Mouse (Mus musculus) limb, embryonic 13.5 days (tissue): ENCODE measurements around the gene Sema4d. TPM values are rescaled to one million over a fixed set of nuclear protein-coding genes. Genes with fewer than 3 reads are reported as not detected.
"Not testable (repeated sequence)": the region's sequence is repeated elsewhere in the genome, so short reads cannot be mapped to it uniquely, and the experiment has no call there.

ENCODE experiments used
- ATAC-seq: fragments of 200-750 bp; cut with Nextera tagmentation; 2 replicates; pipeline ENCODE4 v1.8.0; 2017; ENCODE audit warnings: low read depth, moderate number of reproducible peaks, moderate TSS enrichment; ENCODE audit not compliant: low FRiP score
- H3K27ac ChIP-seq: fragments of 300-500 bp; sonication (generic); 2 replicates; pipeline ENCODE4 v1.5.1; 2015; ENCODE audit warnings: inconsistent platforms, mild to moderate bottlenecking, moderate library complexity
- H3K27me3 ChIP-seq: fragments of 300-500 bp; sonication (generic); 2 replicates; pipeline ENCODE4 v1.6.1; 2015; ENCODE audit warnings: mild to moderate bottlenecking, inconsistent platforms
- H3K36me3 ChIP-seq: fragments of 300-500 bp; sonication (generic); 2 replicates; pipeline ENCODE4 v1.6.1; 2015; ENCODE audit warnings: inconsistent platforms, mild to moderate bottlenecking, moderate library complexity
- H3K4me1 ChIP-seq: fragments of 300-500 bp; sonication (generic); 2 replicates; pipeline ENCODE4 v1.6.1; 2015; ENCODE audit warnings: inconsistent platforms
- H3K4me2 ChIP-seq: fragments of 300-500 bp; sonication (generic); replicated peaks from 2 replicates; pipeline ENCODE4 v1.6.1; 2015; ENCODE audit warnings: inconsistent platforms, mild to moderate bottlenecking, moderate library complexity
- H3K4me3 ChIP-seq: fragments of 300-500 bp; sonication (generic); 2 replicates; pipeline ENCODE4 v1.5.1; 2015; ENCODE audit warnings: moderate library complexity, mild to moderate bottlenecking, inconsistent platforms
- H3K9ac ChIP-seq: fragments of 300-500 bp; sonication (generic); 2 replicates; pipeline ENCODE4 v1.6.1; 2015; ENCODE audit warnings: mild to moderate bottlenecking, inconsistent platforms
- H3K9me3 ChIP-seq: fragments of 300-500 bp; sonication (generic); 2 replicates; pipeline ENCODE4 v1.6.1; 2016; ENCODE audit warnings: inconsistent platforms
- WGBS: fragments of 180-500 bp; shearing (Covaris S2); methylation state at CpG from one replicate; pipeline ENCODE4 v1.1.7; 2015; 5-methylcytosine and 5-hydroxymethylcytosine counted together
- polyA plus RNA-seq: library from polyadenylated mRNA; unstranded; fragments of >200 nt; fragmentation: Nextera tagmentation; extraction: Ambion mirVana; gene quantifications from 2 replicates; pipeline ENCODE4 v1.2.1, GENCODE M21; 2015

Gene Sema4d
- polyA plus RNA-seq, 1 experiment from 2014 or later, result 5.8 TPM

DNA sequence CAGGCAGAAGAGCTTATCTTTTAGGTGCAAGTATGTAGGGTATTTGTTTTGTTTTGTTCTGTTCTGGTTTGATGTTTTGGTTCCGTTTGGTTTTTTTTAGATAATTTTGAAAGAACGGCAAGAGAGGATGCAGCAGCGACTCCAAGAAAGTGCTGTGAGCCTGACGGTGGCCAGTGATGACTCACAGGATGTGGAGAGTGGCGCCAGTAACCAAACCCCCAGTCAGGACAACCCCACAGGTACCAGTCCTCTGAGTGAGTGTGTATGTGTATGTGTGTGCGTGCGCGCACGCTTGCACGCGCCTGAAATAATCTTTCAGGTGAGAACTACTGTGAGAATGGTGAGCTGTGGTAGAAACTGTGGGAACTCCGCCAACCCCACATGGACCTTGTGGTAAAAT is 116.5 kb downstream of the Sema4d start:
- no peak for ATAC-seq
- WGBS, result 95% methylated on average over 12 of the region's 12 CpGs

DNA sequence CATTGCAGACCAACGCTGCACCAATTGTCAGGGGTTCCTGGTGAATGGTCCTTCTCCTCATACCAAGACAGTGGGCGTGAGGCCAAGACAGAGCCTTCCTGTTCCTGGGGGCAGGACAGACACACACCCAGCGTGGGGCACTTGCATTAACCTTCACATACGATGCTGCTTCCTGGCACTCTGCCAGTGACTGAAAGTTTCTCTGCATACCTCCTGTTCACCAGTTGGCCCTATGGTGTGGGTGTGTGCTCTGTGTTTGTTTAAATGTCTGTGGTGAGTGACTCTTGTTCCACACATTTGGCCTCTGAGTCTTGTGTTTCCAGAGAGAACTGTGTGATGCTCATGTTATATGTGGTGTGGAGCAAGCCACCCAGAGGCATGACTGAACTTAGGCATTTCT is 116.9 kb downstream of the Sema4d start:
- Histone ChIP-seq H3K9ac (no peak overlapping the region), H3K27me3 (no peaks in the 10 kb centered on the region), H3K4me1 (no peaks in the 10 kb centered on the region), H3K27ac (no peak overlapping the region), H3K9me3 (no peaks in the 10 kb centered on the region), H3K4me3 (no peak overlapping the region), H3K4me2 (no peak overlapping the region), H3K36me3 (peaks cover 91% of the 10 kb centered on the region)
- no peak for ATAC-seq
- WGBS, result 74% methylated on average over 4 of the region's 4 CpGs

More for the DNA sequence above, 116.5 kb downstream of the Sema4d start:
- no peaks in the 10 kb centered on the region for H3K27me3 ChIP-seq
- no peak overlapping the region for H3K27ac ChIP-seq
- no peak overlapping the region for H3K4me2 ChIP-seq
- peaks cover 91% of the 10 kb centered on the region for H3K36me3 ChIP-seq
- H3K4me3 ChIP-seq, result no peak overlapping the region
- no peak overlapping the region for H3K9ac ChIP-seq
- H3K9me3 ChIP-seq, result no peaks in the 10 kb centered on the region
- no peaks in the 10 kb centered on the region for H3K4me1 ChIP-seq

GRCm38 (mm10) chr13:51668195-51668594 is 125.4 kb downstream of the Sema4d start:
- not testable (repeated sequence) for ATAC-seq
- H3K36me3 ChIP-seq, result peaks cover 86% of the 10 kb centered on the region
- 80% methylated on average over 12 of the region's 12 CpGs for WGBS

GRCm38 (mm10) chr13:51663561-51663960 is 130.0 kb downstream of the Sema4d start:
- no peak overlapping the region for H3K27ac ChIP-seq
- no peak overlapping the region for H3K4me2 ChIP-seq
- H3K27me3 ChIP-seq, result no peaks in the 10 kb centered on the region
- H3K9ac ChIP-seq, result no peak overlapping the region
- H3K36me3 ChIP-seq, result peaks cover 96% of the 10 kb centered on the region
- H3K9me3 ChIP-seq, result no peaks in the 10 kb centered on the region
- H3K4me1 ChIP-seq, result no peaks in the 10 kb centered on the region
- no peak for ATAC-seq
- WGBS, result 90% methylated on average over 2 of the region's 2 CpGs
- H3K4me3 ChIP-seq, result no peak overlapping the region

More at GRCm38 (mm10) chr13:51668195-51668594, 125.4 kb downstream of the Sema4d start:
- H3K27me3 ChIP-seq, H3K9me3 ChIP-seq, H3K27ac ChIP-seq, H3K9ac ChIP-seq, H3K4me1 ChIP-seq, H3K4me2 ChIP-seq, H3K4me3 ChIP-seq: not testable (repeated sequence)

DNA sequence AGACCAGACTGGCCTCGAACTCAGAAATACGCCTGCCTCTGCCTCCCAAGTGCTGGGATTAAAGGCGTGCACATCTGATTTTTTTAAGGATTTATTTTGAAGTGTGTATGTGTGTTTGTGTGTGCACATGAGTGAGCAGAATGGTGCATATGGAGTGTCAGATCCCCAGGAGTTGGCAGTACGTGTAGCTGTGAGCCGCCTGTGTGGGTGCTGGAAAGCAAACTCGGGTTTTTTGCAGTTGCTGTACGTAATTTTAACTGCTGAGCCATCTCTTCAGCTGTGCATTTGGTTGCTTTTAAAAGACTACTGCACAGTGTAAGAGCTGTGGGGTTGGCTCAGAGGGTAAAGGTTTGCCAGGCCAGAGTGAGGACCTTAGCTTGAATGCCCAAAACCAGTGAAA is 134.0 kb downstream of the Sema4d start:
- ATAC-seq, result no peak
- WGBS, result 93% methylated on average over 7 of the region's 7 CpGs
- Histone ChIP-seq H3K36me3 (peaks cover 96% of the 10 kb centered on the region), H3K4me2 (no peak overlapping the region), H3K27me3 (no peaks in the 10 kb centered on the region), H3K9me3 (no peaks in the 10 kb centered on the region), H3K4me3 (no peak overlapping the region), H3K4me1 (no peaks in the 10 kb centered on the region), H3K9ac (no peak overlapping the region), H3K27ac (no peak overlapping the region)

GRCm38 (mm10) chr13:51658094-51658493 is 135.5 kb downstream of the Sema4d start:
- ATAC-seq, result no peak
- 95% methylated on average over 3 of the region's 3 CpGs for WGBS

DNA sequence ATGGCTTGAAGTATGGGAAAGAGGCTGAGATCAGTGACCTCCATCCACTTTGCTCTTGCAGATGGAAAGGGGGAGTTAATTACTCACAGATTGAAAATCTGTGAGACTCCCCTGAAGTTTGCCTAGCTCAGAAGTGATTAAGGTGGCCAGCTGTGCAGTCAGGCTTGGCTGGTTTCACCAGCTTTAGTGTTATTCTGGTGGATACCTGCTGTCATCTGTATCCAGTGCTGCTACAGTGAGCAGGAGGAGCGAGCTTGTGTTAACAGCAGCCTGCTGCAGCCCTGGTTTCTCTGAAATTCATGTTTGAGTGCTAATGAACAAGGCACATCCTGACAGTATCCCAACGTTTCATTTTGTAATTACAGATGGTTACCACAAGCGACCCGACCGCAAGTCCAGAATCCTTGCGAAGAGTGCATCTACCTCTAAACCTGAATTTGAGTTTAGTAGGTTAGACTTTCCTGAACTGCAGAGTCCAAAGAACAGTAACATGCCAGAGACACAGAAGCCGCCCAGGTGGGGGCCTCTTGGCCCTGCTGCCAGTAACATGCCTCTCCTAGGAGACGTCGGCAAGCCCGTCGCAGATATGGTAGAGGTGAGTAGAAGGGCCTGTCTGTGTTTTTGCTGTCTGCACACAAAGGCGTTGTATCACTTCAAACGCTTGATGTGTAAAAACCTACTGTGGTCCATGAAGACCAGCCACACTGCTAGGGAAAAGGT is 136.9 kb downstream of the Sema4d start:
- Histone ChIP-seq H3K27me3 (no peaks in the 10 kb centered on the region), H3K4me1 (peaks cover 9% of the 10 kb centered on the region), H3K36me3 (peaks cover 90% of the 10 kb centered on the region), H3K4me2 (no peak overlapping the region), H3K27ac (no peak overlapping the region), H3K4me3 (no peak overlapping the region), H3K9ac (no peak overlapping the region), H3K9me3 (no peaks in the 10 kb centered on the region)
- ATAC-seq, result no peak
- WGBS, result 93% methylated on average over 13 of the region's 13 CpGs

More at GRCm38 (mm10) chr13:51658094-51658493, 135.5 kb downstream of the Sema4d start:
- H3K9me3 ChIP-seq, result no peaks in the 10 kb centered on the region
- H3K9ac ChIP-seq, result no peak overlapping the region
- no peak overlapping the region for H3K4me3 ChIP-seq
- H3K4me2 ChIP-seq, result no peak overlapping the region
- H3K27me3 ChIP-seq, result no peaks in the 10 kb centered on the region
- peaks cover 97% of the 10 kb centered on the region for H3K36me3 ChIP-seq
- H3K4me1 ChIP-seq, result no peaks in the 10 kb centered on the region
- no peak overlapping the region for H3K27ac ChIP-seq

- H3K4me3 ChIP-seq, result no peak overlapping the region
- peaks cover 15% of the 10 kb centered on the region for H3K4me1 ChIP-seq
- no peak for ATAC-seq
- H3K9me3 ChIP-seq, result no peaks in the 10 kb centered on the region
- 93% methylated on average over 9 of the region's 9 CpGs for WGBS
- no peak overlapping the region for H3K9ac ChIP-seq
- no peak overlapping the region for H3K4me2 ChIP-seq
- no peaks in the 10 kb centered on the region for H3K27me3 ChIP-seq
- peaks cover 64% of the 10 kb centered on the region for H3K36me3 ChIP-seq
- no peak overlapping the region for H3K27ac ChIP-seq
Measured at GRCm38 (mm10) chr13:51653961-51654360, 139.6 kb downstream of the Sema4d start.

- Histone ChIP-seq H3K4me1 (peaks cover 19% of the 10 kb centered on the region), H3K27ac (no peak overlapping the region), H3K4me2 (no peak overlapping the region), H3K9ac (no peak overlapping the region), H3K9me3 (no peaks in the 10 kb centered on the region), H3K4me3 (no peak overlapping the region), H3K36me3 (peaks cover 56% of the 10 kb centered on the region), H3K27me3 (no peaks in the 10 kb centered on the region)
- ATAC-seq, result no peak
- WGBS, result 91% methylated on average over 6 of the region's 6 CpGs
Measured at GRCm38 (mm10) chr13:51653159-51653558, 140.4 kb downstream of the Sema4d start.

- Histone ChIP-seq H3K9me3 (no peaks in the 10 kb centered on the region), H3K4me2 (peak within 1 kb of the TSS; percentile 79), H3K4me3 (peak within 1 kb of the TSS; percentile 68), H3K9ac (peak within 1 kb of the TSS; percentile 76), H3K27me3 (no peaks in the 10 kb centered on the region), H3K36me3 (peaks cover 40% of the 10 kb centered on the region), H3K27ac (peak within 1 kb of the TSS; percentile 85), H3K4me1 (peaks cover 35% of the 10 kb centered on the region)
- peak; percentile 97 for ATAC-seq
- under 1% methylated on average over 69 of the region's 69 CpGs for WGBS
Measured at GRCm38 (mm10) chr13:51651408-51652064, 142.0 kb downstream of the Sema4d start, which contains the start of gene Secisbp2. Secisbp2 (plus strand) TSS chr13:51651697.

DNA sequence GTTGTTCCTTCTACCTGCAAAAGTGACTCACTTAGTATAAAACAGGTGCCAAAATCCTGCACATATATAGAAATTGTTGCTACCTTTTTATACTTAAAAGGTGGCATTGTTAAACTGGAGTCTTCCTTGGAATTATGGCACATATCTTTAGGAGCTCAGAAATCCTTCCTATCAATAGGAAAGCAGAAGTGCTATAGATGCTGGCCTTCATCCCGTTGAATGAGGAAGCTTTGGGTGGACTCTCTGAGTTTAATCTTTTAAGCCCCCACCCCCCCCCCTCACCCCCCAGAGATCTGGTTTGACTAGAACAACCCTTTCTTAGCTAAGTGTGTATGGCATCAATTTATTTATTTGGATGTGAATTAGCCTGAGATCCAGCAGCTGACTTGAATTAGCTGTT is 143.8 kb downstream of the Sema4d start:
- H3K9ac ChIP-seq, result no peak overlapping the region
- H3K27me3 ChIP-seq, result no peaks in the 10 kb centered on the region
- ATAC-seq, result no peak
- H3K4me2 ChIP-seq, result no peak overlapping the region
- no peak overlapping the region for H3K4me3 ChIP-seq
- no peak overlapping the region for H3K27ac ChIP-seq
- 64% methylated on average over 1 of the region's 1 CpGs for WGBS
- H3K36me3 ChIP-seq, result peaks cover 22% of the 10 kb centered on the region
- H3K9me3 ChIP-seq, result no peaks in the 10 kb centered on the region
- H3K4me1 ChIP-seq, result peaks cover 36% of the 10 kb centered on the region

DNA sequence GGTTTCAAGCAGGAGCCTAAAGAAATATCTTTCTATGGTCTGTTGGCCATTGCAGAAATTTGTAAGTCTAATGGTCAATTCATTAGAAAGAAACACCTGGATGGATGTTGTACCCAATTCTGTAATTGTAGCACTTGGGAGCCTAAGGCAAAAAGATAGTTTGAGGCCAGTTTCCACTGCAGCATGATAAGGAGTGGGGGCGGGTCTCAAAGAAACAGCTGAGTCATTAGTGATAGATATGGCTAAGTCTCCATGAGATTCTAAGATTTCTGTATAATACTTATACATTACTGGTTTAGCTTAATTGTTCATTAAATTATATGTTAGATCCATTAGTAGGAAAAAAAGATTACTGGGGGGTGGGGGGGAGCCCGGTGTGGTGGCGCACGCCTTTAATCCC is 145.3 kb downstream of the Sema4d start:
- no peak overlapping the region for H3K9ac ChIP-seq
- H3K27ac ChIP-seq, result no peak overlapping the region
- peak overlapping the region; percentile 66 for H3K4me2 ChIP-seq
- no peaks in the 10 kb centered on the region for H3K27me3 ChIP-seq
- ATAC-seq, result no peak
- H3K36me3 ChIP-seq, result peaks cover 9% of the 10 kb centered on the region
- H3K9me3 ChIP-seq, result no peaks in the 10 kb centered on the region
- H3K4me1 ChIP-seq, result peaks cover 36% of the 10 kb centered on the region
- H3K4me3 ChIP-seq, result no peak overlapping the region
- 92% methylated on average over 4 of the region's 4 CpGs for WGBS
